Mouse (Mus musculus): ENCODE results near the gene Vinac1.

DNA sequence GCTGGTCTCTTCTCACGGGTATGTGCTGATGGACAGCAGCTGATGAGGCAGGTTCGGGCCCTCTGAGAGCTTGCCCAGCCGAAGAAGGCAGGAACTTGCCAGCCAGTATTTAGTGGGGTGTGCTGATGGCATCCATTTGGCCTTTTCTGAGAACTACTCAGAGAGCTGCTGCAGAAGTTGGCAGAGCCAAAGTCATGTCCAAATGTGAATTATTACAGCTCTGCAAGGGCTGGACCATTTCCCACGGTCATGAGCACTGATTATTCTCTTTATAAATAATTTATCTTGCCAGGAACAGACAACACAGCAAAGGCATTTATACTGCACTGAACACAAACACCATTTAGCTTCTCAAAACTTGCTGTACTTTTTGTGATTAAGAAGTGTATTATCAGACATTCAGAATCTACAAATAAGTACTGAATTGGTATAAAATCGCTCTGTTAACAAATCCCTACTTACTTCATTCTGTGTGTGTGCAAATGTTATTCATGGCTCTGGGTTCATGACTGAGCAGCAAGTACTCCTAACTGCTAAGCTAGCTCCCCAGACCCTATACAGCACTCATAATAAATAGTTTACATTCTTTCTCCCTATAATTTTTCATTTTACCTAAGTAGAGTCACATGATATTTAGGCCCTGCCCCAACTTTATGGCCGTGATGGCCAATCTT, 1.7 kb downstream of the Vinac1 start:
- TF ChIP-seq POLR2A (IDR thresholded peaks at IDR 0.05; ENCODE audit: low read depth, low read length) (no peak), CTCF (conservative IDR thresholded peaks at IDR 0.05; ENCODE audit: insufficient read depth, insufficient read length, low read depth, low read length) (no peak)

All from kidney, adult 2 months (tissue).